Mouse (Mus musculus) megakaryocyte progenitor cell, adult 5-6 weeks (primary cell): ENCODE measurements around the gene Hist1h4j. TPM values are rescaled to one million over a fixed set of nuclear protein-coding genes. Genes with fewer than 3 reads are reported as not detected.
A peak's percentile ranks its signal among the peaks of the same experiment; 100 is the strongest.

Experiments used
- ATAC-seq: replicated peaks from 2 replicates; pipeline ENCODE4 v1.8.0; 2016; ENCODE audit warnings: mild to moderate bottlenecking, moderate TSS enrichment, inconsistent platforms; ENCODE audit not compliant: poor library complexity
- total RNA-seq, 2 experiments: library from RNA; stranded (forward) in 1 of 2; stranded (reverse) in 1 of 2; fragments of 157-497, 149-512 nt in 1 of 2; fragments of 200-1000 nt in 1 of 2; gene quantifications; 2 replicates each; pipeline versions ENCODE4 v1.2.3 to v1.2.4; 2015 to 2017

Hist1h4j gene
- total RNA-seq, 2 experiments from 2014 or later, result 6.7 to 332 TPM

- ATAC-seq, result peak; percentile 56
These were observed 45.2 kb downstream of the Hist1h4j start, which contains the start of gene Hist1h1b for GRCm38 (mm10) chr13:21779767-21780731. TSS of gene Hist1h1b (minus strand) at chr13:21780625.

- no peak for ATAC-seq
These were observed 46.2 kb downstream of the Hist1h4j start for GRCm38 (mm10) chr13:21781021-21781555.

- ATAC-seq, result no peak
These were observed 46.8 kb downstream of the Hist1h4j start for GRCm38 (mm10) chr13:21781639-21782038.

- peak; percentile 1; the same call in 1 of the 2 replicates for ATAC-seq
These were observed 47.7 kb downstream of the Hist1h4j start for GRCm38 (mm10) chr13:21782361-21783254.

- ATAC-seq, result peak; percentile 23
These were observed 48.4 kb downstream of the Hist1h4j start, which contains the start of gene Hist1h3i for GRCm38 (mm10) chr13:21783255-21783617. TSS of gene Hist1h3i (minus strand) at chr13:21783370.

GRCm38 (mm10) chr13:21783734-21784161, 48.9 kb downstream of the Hist1h4j start:
- ATAC-seq, result no peak

GRCm38 (mm10) chr13:21784311-21784710, 49.4 kb downstream of the Hist1h4j start:
- ATAC-seq, result no peak

Other genes starting within 250 kb of the Hist1h4j start
- gene AK157302, start 239.8 kb upstream of the Hist1h4j start, total RNA-seq (2015), result 0.20 and 0.27 TPM in 2 replicates
- 0.12 and 0.14 TPM in 2 replicates for gene AK157302, start 239.8 kb upstream of the Hist1h4j start, total RNA-seq (2017)
- gene Gm11273, start 233.6 kb upstream of the Hist1h4j start, total RNA-seq (2015), result 7.1 and 8.8 TPM in 2 replicates
- gene Gm11273, start 233.6 kb upstream of the Hist1h4j start, total RNA-seq (2017), result 2.2 and 7.0 TPM in 2 replicates
- 8.4 and 13.7 TPM in 2 replicates for gene Zkscan8, start 203.9 kb upstream of the Hist1h4j start, total RNA-seq (2015)
- gene Zkscan8, start 203.9 kb upstream of the Hist1h4j start, total RNA-seq (2017), result 7.7 and 9.8 TPM in 2 replicates
- not detected in 2 replicates for gene Olfr1366, start 192.3 kb upstream of the Hist1h4j start, total RNA-seq (2015)
- gene Olfr1366, start 192.3 kb upstream of the Hist1h4j start, total RNA-seq (2017), result not detected in 2 replicates
- gene Olfr1535, start 175.2 kb upstream of the Hist1h4j start, total RNA-seq (2015), result not detected in 2 replicates
- not detected in 2 replicates for gene Olfr1535, start 175.2 kb upstream of the Hist1h4j start, total RNA-seq (2017)
- gene Olfr1364, start 153.3 kb upstream of the Hist1h4j start, total RNA-seq (2015), result not detected in 2 replicates
- gene Olfr1364, start 153.3 kb upstream of the Hist1h4j start, total RNA-seq (2017), result not detected in 2 replicates
- gene Olfr1362, start 121.0 kb upstream of the Hist1h4j start, total RNA-seq (2015), result not detected in 2 replicates
- not detected in 2 replicates for gene Olfr1362, start 121.0 kb upstream of the Hist1h4j start, total RNA-seq (2017)
- not detected in 2 replicates for gene Olfr11, start 92.5 kb upstream of the Hist1h4j start, total RNA-seq (2015)
- gene Olfr11, start 92.5 kb upstream of the Hist1h4j start, total RNA-seq (2017), result not detected in 2 replicates
- gene Olfr1361, start 71.7 kb upstream of the Hist1h4j start, total RNA-seq (2015), result not detected in 2 replicates
- not detected in 2 replicates for gene Olfr1361, start 71.7 kb upstream of the Hist1h4j start, total RNA-seq (2017)
- not detected in 2 replicates for gene Olfr1360, start 57.7 kb upstream of the Hist1h4j start, total RNA-seq (2015)
- gene Olfr1360, start 57.7 kb upstream of the Hist1h4j start, total RNA-seq (2017), result not detected in 2 replicates
- not detected in 2 replicates for gene Olfr1359, start 37.0 kb upstream of the Hist1h4j start, total RNA-seq (2015)
- not detected in 2 replicates for gene Olfr1359, start 37.0 kb upstream of the Hist1h4j start, total RNA-seq (2017)
- gene Hist1h2bl, start 18.9 kb upstream of the Hist1h4j start, total RNA-seq (2015), result 264 and 265 TPM in 2 replicates
- 396 and 423 TPM in 2 replicates for gene Hist1h2bl, start 18.9 kb upstream of the Hist1h4j start, total RNA-seq (2017)
- gene Hist1h2ai, start 18.6 kb upstream of the Hist1h4j start, total RNA-seq (2015), result 2.0 and 5.0 TPM in 2 replicates
- gene Hist1h2ai, start 18.6 kb upstream of the Hist1h4j start, total RNA-seq (2017), result 2,894 and 3,659 TPM in 2 replicates
- 35.1 and 67.8 TPM in 2 replicates for gene Hist1h3h, start 17.4 kb upstream of the Hist1h4j start, total RNA-seq (2015)
- gene Hist1h3h, start 17.4 kb upstream of the Hist1h4j start, total RNA-seq (2017), result 208 and 295 TPM in 2 replicates
- gene Hist1h2bm, start 13.0 kb upstream of the Hist1h4j start, total RNA-seq (2015), result 116 and 137 TPM in 2 replicates
- 542 and 561 TPM in 2 replicates for gene Hist1h2bm, start 13.0 kb upstream of the Hist1h4j start, total RNA-seq (2017)
- 58.4 and 76.4 TPM in 2 replicates for gene Hist1h4k, start 15.4 kb downstream of the Hist1h4j start, total RNA-seq (2015)
- 2,633 and 2,646 TPM in 2 replicates for gene Hist1h4k, start 15.4 kb downstream of the Hist1h4j start, total RNA-seq (2017)
- gene Hist1h2ak, start 18.8 kb downstream of the Hist1h4j start, total RNA-seq (2015), result 79.0 and 135 TPM in 2 replicates
- 1,123 and 1,182 TPM in 2 replicates for gene Hist1h2ak, start 18.8 kb downstream of the Hist1h4j start, total RNA-seq (2017)
- 350 and 353 TPM in 2 replicates for gene Hist1h2bn, start 19.1 kb downstream of the Hist1h4j start, total RNA-seq (2015)
- gene Hist1h2bn, start 19.1 kb downstream of the Hist1h4j start, total RNA-seq (2017), result 1,312 and 1,339 TPM in 2 replicates
- gene Hist1h1b, start 45.6 kb downstream of the Hist1h4j start, total RNA-seq (2015), result 614 and 670 TPM in 2 replicates
- gene Hist1h1b, start 45.6 kb downstream of the Hist1h4j start, total RNA-seq (2017), result 1,549 and 1,625 TPM in 2 replicates
- gene Hist1h3i, start 48.3 kb downstream of the Hist1h4j start, total RNA-seq (2015), result 244 and 246 TPM in 2 replicates
- gene Hist1h3i, start 48.3 kb downstream of the Hist1h4j start, total RNA-seq (2017), result 294 and 383 TPM in 2 replicates
- gene Hist1h2an, start 52.2 kb downstream of the Hist1h4j start, total RNA-seq (2015), result 1.2 and 2.1 TPM in 2 replicates
- gene Hist1h2an, start 52.2 kb downstream of the Hist1h4j start, total RNA-seq (2017), result 859 and 860 TPM in 2 replicates
- 10.4 and 19.9 TPM in 2 replicates for gene Hist1h2bp, start 52.4 kb downstream of the Hist1h4j start, total RNA-seq (2015)
- gene Hist1h2bp, start 52.4 kb downstream of the Hist1h4j start, total RNA-seq (2017), result 37.0 and 43.7 TPM in 2 replicates
- 394 and 411 TPM in 2 replicates for gene Hist1h2bq, start 75.1 kb downstream of the Hist1h4j start, total RNA-seq (2015)
- 220 and 363 TPM in 2 replicates for gene Hist1h2bq, start 75.1 kb downstream of the Hist1h4j start, total RNA-seq (2017)
- gene Hist1h2ao, start 75.4 kb downstream of the Hist1h4j start, total RNA-seq (2015), result 115 and 180 TPM in 2 replicates
- 633 TPM in 1 of 2 replicates, not detected in the other for gene Hist1h2ao, start 75.4 kb downstream of the Hist1h4j start, total RNA-seq (2017)
- gene Hist1h4m, start 76.7 kb downstream of the Hist1h4j start, total RNA-seq (2015), result 53.3 and 56.3 TPM in 2 replicates
- 2,437 and 3,070 TPM in 2 replicates for gene Hist1h4m, start 76.7 kb downstream of the Hist1h4j start, total RNA-seq (2017)
- 48.7 and 53.0 TPM in 2 replicates for gene Hist1h4n, start 97.1 kb downstream of the Hist1h4j start, total RNA-seq (2015)
- 1,698 and 2,087 TPM in 2 replicates for gene Hist1h4n, start 97.1 kb downstream of the Hist1h4j start, total RNA-seq (2017)
- 93.0 and 127 TPM in 2 replicates for gene Hist1h2ap, start 98.4 kb downstream of the Hist1h4j start, total RNA-seq (2015)
- gene Hist1h2ap, start 98.4 kb downstream of the Hist1h4j start, total RNA-seq (2017), result 3,573 and 4,575 TPM in 2 replicates
- 378 and 381 TPM in 2 replicates for gene Hist1h2br, start 98.7 kb downstream of the Hist1h4j start, total RNA-seq (2015)
- gene Hist1h2br, start 98.7 kb downstream of the Hist1h4j start, total RNA-seq (2017), result 447 and 545 TPM in 2 replicates
- 13.3 and 16.1 TPM in 2 replicates for gene Zfp184, start 210.0 kb downstream of the Hist1h4j start, total RNA-seq (2015)
- 9.2 and 15.1 TPM in 2 replicates for gene Zfp184, start 210.0 kb downstream of the Hist1h4j start, total RNA-seq (2017)
- gene Pom121l2, start 246.1 kb downstream of the Hist1h4j start, total RNA-seq (2015), result 0.05 and 0.25 TPM in 2 replicates
- gene Pom121l2, start 246.1 kb downstream of the Hist1h4j start, total RNA-seq (2017), result 0.10 TPM in 1 of 2 replicates, not detected in the other